Mouse (Mus musculus) c-Kit-negative CD71-positive TER-119-positive erythroid progenitor cells, embryonic 14.5 days (primary cell): ENCODE results near the gene Sohlh2.
A peak's percentile ranks its signal among the peaks of the same experiment; 100 is the strongest.
"Not testable (repeated sequence)": the region's sequence is repeated elsewhere in the genome, so short reads cannot be mapped to it uniquely, and the experiment has no call there.

Experiments used
- DNase-seq: peaks from one replicate; pipeline ENCODE4 v3.0.0-alpha.2; 2013; ENCODE audit warnings: low read depth, low spot score

The Sohlh2 gene

DNA sequence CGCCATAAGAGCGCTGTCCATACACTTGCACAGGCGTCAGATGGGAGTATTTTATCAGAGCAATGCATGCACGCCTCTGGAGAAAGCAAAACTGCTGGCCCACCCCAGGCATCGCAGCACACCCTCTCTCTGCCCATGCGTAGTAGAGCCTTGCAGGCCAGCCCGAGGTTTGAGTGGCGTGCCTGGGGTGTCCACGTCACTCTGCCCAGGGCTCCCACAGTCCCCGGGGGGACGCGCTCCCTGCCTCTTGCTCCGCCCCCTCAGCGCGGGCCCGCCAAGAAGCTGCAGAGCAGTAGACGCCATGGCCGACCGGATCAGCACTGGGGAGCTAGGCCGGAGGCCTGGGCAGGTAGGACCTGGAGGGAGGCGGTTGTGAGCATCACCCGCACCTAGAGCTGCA is at the start of gene Sohlh2:
Gene Sohlh2, plus strand, starts transcription at position 263 of the 400 bp plus-strand sequence.
- no peak for DNase-seq

GRCm38 (mm10) chr3:55137039-55137438 is 44.8 kb upstream of the Sohlh2 start, which contains the start of gene Ccdc169:
Gene Ccdc169 (plus strand): TSS chr3:55137339.
- DNase-seq, result no peak

DNA sequence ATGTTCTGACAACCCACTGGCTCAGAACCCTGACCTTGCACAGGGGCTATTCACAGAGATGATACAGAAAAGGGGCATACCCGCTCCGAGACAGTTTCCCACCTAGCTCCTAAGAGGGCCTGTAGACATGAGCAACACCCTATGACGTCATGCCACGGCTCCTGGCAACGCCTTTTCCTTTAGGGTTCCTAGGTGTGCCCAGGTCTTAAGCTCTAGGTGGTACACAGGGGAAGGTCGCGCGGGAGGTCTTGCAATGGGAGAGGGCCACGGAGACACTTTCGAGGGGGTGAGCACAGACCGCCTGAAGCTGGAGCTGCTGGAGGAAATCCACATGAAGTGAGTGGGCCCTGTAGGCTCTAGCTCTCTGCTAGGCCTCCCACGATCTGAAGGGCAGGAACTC is 42.0 kb upstream of the Sohlh2 start:
- no peak for DNase-seq

DNA sequence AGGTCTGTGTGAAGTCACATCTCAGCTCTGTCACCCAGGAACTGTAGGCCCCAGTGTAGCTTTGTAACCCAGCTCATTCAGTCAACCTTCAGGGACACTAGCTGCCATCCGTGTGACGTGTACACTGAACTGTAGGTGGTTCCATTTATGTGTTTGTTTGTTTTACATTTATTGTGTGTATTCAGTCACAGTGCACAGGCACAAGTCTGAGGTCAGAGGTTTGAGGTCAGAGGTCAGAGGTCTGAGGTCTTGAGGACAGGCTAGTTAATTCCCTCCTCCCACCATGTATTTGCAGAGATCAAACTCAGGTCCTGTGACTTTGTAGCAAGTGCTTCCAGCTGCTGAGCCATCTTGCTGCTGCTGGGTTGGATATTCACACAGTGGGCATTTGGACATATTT is 40.4 kb upstream of the Sohlh2 start:
- no peak for DNase-seq

DNA sequence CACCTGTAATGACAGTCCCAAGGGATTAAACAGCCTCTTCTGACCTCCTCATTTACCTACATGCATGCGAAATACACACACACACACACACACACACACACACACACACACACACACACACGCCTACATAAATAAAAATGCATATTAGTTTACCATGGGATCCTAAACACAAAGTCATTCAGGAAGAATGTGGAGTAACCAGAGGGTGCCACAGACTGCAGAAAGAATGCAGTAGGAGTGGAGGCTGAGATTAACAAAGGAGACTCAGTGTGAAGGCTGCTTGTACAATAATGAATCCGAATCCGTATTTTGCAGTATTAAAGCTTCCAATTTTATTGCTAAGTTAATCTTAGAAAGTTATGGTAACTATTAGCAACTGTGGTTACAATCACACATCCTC is 36.9 kb upstream of the Sohlh2 start:
- no peak for DNase-seq

GRCm38 (mm10) chr3:55146441-55146840 is 35.4 kb upstream of the Sohlh2 start:
- DNase-seq, result no peak

DNA sequence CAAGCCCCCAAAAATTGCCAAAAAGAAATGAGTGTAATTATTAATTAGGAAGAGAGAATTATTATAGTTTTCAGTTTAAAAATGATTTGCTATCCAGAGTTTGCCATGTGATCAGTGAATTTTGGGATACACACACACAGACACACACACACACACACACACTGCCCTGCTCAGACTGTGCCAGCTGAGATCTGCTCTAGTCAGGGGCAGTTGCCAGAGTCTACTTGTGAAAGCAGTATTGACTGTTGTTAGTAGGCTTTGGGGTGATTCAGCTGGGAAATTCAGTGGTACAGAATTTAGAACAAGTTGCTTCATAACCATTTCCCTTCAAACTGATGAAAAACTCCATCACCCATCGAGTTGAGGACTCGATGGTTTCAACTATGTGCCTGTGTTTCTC is 34.7 kb upstream of the Sohlh2 start:
- no peak for DNase-seq

- DNase-seq, result no peak
These were observed 33.7 kb upstream of the Sohlh2 start for GRCm38 (mm10) chr3:55148091-55148490.

GRCm38 (mm10) chr3:55151656-55152433 is 30.0 kb upstream of the Sohlh2 start:
- no peak for DNase-seq

DNA sequence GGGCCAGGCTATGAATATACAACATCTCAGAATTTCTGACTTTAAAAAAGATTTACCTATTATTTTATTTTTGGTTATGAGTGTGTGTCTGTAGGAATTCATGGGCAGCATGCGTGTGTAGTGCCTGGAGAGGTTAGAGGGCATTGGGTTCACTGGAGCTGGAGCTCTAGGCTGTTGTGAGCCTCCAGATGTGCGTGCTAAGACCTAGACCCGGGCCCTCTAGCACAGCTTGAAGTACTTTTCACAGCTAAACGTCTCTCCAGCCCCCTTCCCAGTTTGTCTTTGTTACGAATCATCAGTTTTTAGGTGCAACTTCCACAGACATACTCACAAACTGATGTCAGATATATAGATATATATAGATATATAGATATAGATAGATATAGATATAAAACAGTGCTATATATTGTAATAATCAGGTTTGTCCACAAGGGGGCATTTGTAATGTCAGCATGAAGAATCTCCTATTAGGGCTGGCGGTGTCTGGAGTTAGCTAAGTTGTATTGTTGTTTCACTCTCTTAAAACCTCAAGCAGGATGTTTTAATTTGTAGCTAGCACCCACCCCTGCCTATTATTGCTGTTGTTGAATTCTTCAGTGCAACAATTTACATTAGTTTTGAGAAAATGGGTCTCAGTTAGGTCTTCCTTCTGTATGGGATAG is 29.0 kb upstream of the Sohlh2 start:
- peak; percentile 1 for DNase-seq

GRCm38 (mm10) chr3:55154163-55154562 is 27.7 kb upstream of the Sohlh2 start:
- DNase-seq, result no peak

GRCm38 (mm10) chr3:55157413-55157812 is 24.4 kb upstream of the Sohlh2 start:
- no peak for DNase-seq

- DNase-seq, result no peak
These were observed 20.7 kb upstream of the Sohlh2 start for GRCm38 (mm10) chr3:55161144-55161543.

- no peak for DNase-seq
These were observed 18.3 kb upstream of the Sohlh2 start for GRCm38 (mm10) chr3:55163510-55163909.

DNA sequence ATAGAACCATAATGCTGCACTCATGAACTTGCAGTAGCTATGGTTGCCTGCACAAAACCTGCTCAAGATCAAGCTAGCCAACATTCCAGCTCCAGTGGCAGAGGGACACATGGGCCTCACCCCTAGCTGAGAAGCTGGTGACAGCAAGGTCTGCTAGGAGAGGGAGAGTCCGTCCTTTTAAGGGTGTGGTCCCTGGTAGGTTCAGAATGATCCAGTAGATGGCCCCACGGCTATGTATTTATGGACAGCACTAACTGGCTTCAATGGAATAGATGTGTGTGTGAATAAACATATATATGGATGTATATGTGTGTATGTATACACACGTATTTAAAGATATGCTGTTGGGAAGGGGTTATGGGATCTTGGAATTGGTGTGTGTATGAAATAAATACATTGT is 9.3 kb upstream of the Sohlh2 start:
- no peak for DNase-seq

DNA sequence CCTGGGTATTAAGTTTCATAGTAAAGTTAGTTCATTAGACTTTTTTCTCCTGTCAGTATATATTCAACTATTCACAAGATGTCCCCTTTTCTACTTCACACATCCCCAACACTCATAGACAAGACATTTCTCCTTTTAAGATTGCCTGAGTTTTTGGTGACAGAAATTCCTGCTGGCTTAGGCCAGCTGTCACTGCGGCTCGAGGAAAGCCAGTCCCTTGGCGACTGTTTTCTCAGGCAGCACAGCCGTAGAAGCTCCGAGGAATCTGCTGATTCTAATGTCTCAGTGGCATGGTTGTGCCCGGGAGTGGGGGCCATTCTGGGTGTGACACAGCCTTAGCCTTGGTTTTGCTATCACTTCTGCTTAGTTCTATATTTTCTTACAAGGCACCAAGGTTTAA is 4.6 kb upstream of the Sohlh2 start:
- no peak for DNase-seq

- no peak for DNase-seq
These were observed 9.8 kb downstream of the Sohlh2 start for GRCm38 (mm10) chr3:55191668-55192067.

- no peak for DNase-seq
These were observed 11.5 kb downstream of the Sohlh2 start for GRCm38 (mm10) chr3:55193351-55193750.

DNA sequence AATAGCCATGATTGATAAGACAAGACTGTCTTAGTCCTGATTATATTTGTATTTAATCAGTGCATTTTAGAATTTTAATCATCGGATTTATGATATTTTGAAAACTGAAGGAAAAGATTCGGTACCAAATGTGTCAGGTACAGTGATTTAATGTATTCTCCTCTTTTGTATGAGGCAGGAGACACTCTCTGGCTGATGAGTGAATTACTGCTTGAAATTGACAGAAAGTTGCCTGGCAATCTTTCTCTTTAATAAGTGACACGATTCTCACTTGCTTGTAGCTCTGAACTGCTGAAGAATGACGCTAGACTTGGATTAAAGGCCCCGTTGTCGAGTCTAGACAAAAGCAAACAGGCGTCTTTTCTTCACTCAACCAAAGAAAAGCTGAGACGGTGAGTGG is 13.0 kb downstream of the Sohlh2 start:
- DNase-seq, result no peak

DNA sequence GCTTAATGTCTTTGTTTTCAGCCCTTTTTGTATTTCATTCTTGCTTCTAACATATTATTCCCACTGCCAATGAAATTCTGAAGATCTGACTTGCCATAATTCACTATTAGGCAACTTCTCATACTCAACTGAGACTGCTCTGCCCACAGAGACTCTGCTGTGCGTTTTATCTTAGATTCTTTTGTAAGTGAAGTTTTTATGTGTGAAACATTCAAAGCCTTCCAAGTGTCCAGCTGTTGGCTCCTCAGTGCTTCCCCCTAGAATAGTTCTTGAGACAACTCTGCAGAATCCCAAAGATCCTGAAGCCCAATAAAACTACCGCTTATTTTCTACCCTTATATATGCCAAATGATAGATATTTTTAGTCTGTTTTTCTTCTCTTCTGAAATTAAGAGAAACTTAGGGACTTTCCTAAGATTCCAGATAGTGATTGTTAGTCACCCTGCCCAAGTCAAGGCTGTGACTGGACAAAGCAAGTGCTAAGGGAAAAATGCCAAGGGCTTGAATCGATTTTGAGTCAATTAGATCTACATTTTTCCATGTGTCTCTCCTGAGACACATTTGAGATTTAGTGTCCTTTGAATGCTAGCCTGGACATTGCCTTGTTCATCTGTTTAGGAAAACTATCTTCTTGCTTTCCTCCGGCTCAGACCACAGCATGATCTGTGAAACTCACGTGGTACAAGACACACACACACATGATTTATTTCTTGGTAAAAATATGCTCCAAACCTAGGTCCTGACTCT is 13.9 kb downstream of the Sohlh2 start:
- no peak for DNase-seq

DNA sequence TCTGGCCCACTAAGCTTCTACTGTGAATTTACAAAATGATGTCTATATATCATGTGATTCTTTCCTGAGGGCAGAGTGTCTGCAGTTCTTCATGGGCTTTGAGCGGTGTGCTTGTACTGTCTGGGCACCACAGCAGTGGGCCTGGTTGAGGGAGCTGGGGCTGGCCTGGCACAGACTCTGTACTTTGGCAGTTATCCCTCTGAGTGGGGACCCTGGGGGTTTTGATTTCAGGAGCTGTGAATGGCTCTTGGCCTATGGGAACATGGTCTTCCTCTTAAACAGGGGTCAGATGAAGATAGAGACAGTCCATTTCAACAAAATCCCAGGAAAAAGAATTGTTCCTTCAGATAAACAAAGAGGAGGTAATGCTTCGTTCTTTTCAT is 14.5 kb downstream of the Sohlh2 start:
- no peak for DNase-seq

DNA sequence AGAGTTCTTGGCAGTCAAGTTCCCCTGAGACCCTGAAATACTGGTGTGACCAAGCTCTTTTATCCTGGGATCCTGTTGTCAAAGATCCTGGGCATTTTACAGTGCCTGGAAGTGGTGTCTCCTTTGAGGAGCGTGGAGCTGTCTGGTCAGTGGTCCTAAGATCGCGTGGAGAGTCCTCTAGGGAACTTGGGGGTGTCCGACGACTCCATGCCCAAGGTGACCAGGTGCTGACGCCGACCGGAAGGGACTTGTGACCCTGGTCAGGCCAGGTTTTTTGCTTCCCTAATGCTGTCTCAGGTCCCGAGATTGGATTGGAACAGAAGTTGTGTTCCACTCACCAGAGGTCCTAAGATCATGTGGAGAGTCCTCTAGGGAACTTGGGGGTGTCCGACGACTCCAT is 21.8 kb downstream of the Sohlh2 start:
- not testable (repeated sequence) for DNase-seq

DNA sequence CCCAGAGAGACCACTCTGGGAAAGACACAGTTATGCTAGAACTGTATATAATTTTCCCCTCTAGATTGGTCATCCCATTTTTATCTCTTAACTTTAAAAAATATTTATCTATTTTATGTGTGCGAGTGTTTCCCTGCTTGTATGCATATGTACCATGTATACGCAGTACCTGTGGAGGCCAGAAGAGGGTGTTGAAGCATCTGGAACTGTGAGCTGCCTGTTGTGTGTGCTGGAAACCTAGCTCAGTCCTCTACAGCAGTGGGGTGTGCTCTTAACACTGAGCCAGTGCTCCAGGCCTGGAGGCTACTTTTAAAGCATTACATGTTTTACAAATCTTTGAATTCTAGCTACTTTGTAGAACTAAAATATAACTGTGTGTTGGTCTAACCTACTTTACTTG is 24.6 kb downstream of the Sohlh2 start:
- no peak for DNase-seq
